Mouse (Mus musculus) ES-CJ7 (cell line): ENCODE data around the gene Ogfod2.
A peak's percentile ranks its signal among the peaks of the same experiment; 100 is the strongest.

Experiments
- DNase-seq: peaks from one replicate; pipeline ENCODE4 v3.0.0; 2011; ENCODE audit warnings: low read depth, low spot score

Gene Ogfod2

DNA sequence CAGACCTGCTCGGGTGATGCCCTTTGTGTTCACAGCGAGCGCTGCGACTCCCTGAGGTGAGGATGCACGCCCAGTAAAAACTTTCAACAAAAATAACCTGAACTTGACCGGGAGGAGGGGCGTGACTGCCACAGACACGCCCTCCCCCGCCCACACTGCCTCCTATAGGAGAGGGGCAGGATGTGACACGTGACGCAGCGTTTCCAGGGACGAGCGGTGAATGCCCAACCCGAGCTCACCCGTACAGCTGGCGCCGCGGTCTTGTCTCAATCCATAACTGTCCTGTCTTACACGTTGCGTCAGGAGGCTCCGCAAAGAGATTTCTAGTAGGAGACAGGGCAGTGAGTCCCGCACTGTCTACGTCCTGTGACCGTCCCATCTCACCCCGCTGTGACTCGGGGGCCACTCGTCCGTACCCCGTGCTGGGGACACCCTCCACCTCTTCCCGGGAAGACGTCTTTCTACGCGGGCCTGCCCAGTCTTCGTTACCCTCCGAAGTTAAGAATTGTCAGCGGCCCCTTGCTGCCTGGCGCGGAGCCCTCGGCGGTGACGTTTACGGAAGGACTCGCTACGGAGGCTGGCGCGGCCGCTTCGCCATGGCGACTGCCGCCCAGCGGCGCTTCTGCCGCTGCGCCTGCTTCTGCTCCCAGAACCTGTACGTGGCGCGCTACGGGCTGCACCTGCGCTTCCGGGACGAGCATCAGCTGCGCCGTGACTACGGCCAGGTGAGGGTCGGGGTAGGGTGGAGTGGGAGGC lies at the start of gene Ogfod2:
Gene Ogfod2 (plus strand): TSS at position 556 of the 756 bp plus-strand sequence.
- peak; percentile 92 for DNase-seq

DNA sequence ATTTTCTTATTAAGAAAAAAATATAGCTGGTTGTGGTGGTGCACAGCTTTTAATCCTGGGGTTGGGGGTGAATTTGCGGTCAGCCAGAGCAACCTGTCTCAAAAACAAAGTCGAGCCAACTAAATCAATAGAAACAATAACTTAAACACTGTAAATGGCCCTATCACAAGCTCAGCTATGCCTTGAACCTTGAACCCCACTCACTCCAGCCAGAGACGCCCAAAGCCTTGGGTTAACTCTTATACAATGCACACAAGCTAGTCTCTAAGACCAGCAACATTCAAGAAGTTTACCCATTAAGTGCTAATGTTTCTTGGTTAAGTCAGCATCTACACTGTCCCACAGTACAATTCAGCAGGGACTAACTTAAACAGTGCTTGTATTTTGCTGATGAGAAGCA lies 42.4 kb upstream of the Ogfod2 start:
- no peak for DNase-seq

DNA sequence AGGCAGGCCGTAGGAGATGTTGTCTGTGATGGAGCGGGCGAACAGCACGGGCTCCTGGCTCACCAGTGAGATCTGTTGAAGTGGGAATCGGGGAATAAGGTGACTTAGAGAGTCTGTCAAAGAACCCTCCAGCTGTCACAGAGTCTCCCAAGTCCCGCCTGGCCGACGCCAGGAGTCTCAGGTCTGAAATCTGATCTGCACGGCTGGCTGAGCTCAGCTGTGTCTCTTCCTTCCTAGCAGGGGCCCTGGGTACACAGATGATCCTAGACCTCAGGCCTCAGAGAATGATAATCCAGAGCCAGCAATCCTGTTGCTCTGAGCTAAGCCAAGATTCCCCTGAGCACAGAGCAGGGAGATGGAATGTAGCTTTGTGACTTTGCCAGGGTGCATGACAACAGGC lies 38.4 kb upstream of the Ogfod2 start:
- no peak for DNase-seq

DNA sequence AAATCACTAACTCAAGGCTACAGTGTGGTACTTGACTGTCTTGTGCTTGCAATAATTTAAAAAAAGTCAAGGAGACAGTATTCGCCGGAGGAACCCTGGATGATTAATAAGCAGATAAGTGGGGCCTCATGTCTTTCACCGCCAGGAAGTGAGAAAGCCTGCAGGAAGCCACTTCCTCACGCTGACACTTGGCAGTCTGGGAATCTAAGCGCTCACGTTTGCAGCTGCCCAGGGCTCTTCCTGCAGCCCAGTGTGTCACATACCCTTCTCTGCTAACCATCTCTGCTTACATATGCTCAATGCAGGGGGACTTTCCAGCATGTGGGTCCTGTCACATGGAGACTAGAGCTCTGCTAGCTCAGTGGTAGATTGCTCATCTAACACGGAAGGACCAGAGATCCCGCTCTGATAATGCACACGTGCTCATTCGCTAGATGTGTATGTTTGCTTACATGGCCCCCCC lies 37.2 kb upstream of the Ogfod2 start:
- DNase-seq: no peak

DNA sequence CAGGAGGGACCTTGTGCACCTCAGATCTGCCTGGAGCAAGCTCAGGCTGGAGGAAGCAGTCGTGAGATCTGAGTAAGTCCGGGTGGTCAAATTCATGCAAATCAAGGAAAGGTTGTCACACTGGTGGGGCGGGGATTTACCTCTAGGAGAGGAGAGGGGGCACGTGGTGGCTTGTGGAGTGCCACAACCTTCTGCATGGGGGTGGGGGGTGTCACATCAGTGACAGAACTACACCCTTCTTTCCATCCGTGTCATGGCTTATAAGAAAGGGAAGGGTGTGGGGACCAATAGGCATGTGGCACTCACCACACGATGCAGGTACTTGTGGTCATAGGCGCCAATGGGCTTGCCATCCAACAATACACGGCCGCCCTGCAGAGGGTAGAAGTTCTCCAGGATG lies 36.4 kb upstream of the Ogfod2 start:
- DNase-seq: no peak

DNA sequence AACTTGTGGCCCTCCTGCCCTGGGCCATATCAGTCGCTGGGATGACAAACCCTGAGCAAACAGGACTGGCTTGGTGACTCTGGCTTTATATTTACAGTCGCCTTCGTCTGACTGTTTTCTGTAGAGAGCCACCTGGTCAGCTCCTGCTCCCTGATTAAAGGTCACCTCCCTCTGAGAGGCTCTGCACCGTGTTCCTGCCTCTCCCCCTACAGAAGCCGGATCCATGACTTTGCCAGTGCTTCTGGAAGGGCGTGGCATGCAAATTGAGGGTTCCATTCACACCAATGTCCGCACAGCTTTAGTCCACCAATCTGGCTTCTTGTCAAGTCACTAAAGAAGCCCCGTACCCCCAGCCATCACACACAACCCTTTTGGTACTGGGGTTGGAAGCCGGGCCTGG lies 35.5 kb upstream of the Ogfod2 start:
- DNase-seq: peak; percentile 80

DNA sequence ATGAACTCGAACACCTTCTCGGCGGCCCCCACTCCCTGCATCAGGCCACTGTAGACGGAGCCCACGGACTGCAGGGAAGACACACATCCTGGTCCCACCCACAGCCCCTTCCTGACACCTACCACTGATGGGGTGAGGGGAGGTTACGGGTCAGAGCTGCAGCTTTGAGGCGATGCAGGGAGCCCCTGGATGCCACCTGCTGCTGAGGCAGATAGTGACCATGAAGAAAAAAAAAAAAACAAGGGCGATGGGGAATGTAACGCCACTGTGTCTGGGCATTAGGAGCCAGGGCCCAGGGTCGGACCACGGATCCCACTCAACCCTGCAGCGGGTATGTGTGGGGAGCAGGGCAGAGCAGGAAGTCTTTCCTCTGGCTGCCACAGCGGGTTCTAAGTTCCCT lies 34.9 kb upstream of the Ogfod2 start:
- no peak for DNase-seq

DNA sequence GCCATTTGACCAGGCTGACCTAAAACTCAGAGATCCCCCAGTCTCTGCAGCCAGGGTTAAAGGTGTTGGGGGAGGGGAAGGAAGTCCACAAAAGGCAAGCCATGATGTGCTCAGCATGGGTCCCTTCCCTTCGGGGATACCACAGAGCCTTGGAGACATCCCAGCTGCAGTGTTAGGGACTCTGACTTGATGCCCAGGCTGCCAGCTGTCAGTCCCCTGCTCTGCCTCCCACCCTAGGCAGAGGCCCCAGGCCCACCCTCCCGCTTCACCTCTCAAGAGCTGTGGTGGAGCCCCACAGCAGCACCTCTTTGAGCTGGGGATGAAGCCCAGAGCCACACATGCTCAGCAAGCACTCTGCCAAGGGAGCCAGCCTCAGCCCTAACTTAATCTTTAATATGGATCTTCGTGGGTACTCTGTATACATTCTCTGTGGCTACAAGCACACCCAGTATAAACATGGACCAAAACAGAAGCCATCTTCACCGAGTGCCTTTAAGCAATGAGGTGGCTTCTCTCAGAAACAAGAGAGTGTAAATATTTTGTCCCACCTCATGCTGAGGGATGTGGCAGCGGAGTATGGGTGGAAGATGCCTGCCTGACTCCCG lies 34.1 kb upstream of the Ogfod2 start:
- DNase-seq: no peak

DNA sequence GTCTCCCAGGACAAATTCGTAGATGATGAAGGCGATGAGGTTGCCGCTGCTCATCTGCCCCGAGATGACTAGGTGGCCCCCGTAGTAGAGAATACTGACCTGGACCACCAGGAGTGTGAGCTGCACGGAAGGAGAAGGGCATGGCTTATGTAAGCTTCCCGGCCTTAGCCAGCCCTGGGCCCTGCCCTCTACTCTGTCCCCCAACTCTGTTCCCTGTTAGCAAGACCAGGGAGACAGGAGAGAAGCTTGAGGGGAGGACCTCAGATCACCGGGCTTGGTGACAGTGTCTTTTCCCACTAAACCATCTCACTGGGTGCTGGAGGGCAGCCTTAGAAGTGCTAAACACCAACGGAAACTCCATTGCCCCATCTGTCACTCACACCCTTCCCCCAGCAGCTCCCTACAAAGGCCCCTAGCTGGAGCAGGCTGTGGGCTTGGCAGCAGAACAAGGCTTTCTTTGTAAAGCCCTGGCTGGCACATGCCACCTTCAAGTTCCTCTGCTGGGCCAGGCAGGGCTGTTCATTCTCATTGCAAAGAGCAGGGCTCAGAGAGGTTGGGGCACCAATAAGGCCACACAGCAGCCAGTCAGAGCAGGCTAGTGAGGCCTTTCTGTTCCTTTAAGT lies 33.2 kb upstream of the Ogfod2 start:
- DNase-seq: no peak

DNA sequence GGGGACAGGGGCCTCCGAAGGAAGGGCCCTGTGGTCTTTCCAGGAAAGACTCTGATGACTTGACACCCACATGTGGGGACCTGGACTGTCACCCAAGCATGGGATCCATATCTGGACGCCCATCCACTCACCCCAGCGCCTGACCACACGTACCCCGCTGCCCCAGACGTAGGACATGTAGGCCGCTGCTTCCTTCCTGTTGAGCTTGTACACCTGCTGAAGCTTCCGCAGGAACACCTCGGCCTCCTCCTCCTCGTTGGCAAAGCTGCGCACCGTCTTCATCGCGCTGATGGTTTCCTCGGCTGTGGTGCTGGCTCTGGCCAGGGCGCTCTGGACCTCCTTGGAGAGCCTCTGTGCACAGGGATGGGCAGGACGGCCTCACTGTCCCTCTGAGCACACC lies 32.2 kb upstream of the Ogfod2 start:
- no peak for DNase-seq

DNA sequence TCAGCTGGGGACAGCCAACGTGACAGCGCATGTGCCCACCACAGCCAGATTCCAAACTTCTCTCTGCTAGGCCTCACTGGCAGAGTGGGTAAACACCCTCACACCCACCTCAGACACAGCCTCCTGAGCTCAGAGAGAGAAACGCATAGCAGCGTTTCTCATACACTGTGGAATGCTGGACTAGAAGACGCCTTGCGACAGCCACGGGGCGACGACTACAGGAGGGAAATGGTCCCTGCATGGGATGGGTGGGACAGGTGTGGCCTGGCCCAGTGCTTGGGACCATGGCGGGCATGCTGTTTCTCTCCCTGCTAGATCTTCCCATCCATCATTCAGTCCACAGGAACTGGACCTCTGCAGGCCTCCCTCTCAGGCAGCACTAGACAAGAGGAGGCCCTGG lies 29.6 kb upstream of the Ogfod2 start:
- no peak for DNase-seq

DNA sequence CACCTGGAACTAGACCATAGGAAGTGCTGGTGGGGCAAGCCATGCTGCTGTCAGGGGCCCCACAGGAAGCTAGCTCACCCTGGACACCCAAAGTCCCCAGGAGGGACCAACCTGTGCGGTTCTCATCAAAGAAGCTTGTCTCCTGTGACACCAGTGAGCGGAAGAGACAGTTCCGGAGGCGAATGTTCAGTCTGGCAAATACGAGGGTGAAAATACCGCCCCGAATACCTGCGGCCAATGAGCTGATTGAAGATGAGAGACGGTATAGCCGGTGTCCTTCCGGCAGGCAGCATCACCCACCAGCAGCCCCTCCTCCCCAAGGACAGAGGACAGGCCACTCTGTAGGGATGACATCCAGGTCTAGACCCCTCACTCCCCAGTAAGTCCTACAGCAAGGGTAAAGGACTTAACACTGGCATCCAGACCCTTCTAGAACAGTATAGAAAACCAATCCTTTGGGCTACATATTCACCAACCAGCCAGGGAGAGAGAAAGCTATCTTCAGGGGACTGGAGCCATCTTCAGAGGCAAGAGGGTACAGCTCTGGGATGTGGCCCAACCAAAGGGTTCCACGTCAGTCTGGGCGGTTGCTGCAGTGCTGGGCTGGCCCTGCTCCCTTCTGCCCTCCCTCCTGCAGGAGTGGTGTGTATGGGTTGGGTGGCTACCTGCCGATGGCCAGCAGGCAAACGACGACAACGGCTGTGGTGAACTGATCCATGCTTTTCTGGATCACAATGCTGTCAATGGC lies 29.0 kb upstream of the Ogfod2 start:
- DNase-seq: no peak

DNA sequence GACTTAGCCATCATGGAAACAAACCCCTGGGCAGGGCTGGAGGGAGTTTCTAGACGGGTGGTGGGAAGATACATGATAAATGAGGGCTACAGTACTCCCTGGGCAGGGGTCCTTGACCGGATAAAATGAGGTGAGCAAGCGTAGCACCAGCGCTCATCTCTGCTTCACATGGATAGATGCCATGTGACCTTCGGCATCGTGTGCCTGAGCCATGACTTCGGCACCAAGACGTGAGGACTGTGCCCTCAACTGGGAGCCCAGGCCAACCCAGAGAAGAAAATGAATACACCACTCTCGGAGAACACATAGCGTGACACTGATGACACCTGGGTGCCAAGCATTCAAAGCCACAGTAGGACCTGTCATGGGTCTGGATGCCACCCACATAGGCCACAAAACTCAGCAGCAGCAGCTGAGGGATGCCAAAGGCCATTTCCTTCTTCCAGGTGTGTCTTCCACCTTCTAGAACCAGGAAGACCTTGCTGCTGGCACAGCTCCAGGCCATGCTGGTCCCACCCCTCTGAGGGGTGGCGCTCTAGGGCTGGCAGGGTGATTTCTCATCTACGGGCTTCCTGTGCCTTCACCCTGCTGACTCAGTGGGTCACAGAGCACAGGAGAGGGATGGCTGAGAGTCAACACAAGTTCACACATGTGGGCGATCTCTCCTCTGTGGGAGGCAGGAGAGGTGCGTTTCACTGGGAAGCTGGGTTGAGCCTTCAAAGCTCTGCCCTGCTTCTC lies 28.1 kb upstream of the Ogfod2 start:
- no peak for DNase-seq

DNA sequence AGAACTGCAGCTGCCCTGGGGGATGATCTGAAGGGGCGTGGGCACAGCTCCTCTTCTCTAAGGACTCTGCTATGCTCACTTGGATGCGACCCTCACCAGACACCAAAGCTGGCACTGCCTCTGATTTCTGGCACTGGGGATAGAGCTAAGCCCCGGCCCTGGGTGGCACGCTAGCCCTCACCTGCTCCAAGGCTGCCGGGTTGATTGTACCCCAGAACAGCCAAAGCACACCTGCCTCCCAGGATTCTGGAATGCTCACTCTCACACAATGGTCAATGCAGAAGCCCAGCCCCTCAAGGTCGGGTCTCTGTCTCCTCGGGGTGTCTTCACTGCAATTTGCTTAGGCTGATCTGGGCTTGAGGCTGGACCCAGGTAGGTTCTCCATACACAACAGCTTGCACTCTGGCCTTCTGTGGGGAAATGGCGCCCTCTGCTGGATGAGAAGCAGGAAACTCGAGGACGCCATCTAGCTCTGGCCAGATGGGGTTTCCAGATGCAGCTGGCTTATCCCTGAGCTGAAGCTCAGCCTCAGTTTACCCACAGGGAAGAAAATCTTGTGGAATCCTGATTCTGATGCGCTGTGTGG lies 27.4 kb upstream of the Ogfod2 start:
- peak; percentile 76 for DNase-seq

DNA sequence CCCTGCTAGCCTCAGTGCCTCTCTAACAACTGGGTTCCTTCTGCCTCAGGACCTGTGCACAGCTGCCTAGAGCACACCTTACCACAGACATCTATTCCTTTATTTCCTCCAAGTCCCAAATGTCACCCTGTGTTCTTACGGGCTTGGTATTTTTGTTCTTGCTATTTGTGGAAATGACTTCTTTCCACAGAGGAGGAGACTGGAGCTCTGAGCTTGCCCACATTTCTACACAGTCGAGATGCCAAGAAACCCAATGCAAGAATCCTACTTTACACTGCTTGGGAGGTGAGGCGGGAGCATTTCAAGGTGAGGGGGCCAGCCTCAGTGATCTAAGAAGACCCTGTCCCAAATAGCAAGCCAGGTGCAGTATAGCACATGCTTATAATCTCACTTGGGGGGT lies 26.6 kb upstream of the Ogfod2 start:
- no peak for DNase-seq

DNA sequence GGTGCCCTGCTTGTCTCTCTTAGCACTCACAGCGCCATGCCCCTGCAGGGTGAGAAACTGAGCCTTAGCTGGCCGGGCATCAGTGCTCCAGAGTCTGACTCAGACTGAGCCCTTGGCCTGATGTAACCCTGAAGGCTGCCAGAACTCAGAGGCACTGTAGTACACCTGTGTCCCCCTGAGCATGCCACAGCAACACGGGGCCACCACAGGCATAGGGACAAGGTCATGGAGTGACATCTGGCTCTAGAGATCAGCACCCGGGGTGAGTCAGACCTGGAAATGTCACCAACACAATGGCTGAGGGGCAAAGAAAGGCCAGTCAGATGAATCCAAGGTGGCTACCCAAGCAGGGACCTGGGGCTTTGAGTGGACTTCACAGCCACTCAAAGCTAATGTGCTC lies 25.2 kb upstream of the Ogfod2 start:
- no peak for DNase-seq

DNA sequence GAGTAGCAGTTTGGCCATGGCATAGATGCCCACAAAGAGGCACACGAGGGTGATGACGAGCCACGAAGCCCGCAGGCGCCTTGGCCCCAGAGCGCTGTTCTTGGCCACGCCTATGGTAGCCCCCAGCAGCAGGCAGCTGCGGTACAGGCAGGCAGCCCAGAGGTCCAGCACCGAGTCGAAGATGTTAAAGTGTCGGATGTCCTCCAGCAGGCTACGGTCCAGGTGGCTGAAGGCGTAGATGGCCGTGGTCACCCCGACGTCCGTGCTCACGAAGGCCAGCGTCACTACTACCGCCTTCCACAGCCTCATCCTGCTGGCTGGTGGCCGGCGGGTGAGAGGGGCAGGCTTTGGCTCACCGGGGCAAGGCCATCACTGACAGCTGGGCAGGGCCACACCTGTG lies 22.2 kb upstream of the Ogfod2 start:
- DNase-seq: no peak

DNA sequence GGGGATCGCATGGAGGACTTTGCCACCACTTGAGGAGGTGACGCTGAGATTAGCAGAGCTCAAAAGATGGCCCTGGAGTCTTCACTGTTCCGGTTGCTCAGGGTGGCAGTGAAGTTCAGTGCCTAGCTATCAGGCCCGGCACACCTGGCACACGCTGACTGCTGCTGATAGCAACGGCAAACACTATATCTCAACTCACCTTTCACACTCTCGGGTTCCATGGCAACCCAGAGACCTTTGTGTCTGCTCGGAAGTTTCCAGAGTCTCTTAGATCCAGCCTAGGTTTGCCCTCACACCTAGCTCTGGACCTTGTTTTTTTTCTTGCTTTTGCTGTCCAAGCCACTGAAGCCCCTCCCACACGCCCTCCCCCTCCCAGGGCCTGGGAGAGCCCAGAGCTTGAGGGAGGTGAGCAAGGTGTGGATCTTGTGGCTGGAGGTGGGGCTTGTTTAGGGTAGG lies 20.1 kb upstream of the Ogfod2 start:
- DNase-seq: peak; percentile 51

DNA sequence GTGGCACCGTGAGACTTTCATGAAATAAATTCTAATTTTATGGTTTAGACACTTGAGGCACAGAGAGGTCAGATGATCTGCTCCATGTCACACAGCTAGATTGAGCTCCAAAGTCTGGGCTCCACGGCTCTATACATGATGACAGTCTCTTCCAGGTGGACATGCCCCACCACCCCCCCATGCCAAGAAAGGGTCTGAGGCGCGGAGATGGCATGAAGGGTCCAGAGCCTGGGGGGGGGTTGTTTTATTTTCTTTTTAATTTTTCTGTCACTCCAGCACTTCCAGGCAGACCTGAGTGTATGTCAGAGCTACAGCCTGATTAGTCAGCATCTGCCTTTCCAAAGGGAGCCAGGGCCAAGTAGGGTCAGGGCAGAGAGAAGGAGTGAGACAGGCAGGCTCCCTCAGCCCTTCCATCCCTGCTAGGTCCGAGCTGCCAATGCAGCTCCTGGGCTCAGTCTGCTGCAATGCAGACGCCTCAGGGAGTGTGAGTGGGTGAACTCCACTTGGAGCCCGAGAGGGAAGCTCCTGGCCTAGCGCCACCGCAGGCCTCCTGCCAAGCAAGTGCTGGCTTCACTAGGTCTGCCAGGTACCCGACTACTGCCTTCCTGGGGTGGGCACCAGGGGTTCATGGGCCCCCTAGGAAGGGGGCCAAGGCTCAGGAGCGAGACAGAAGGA lies 18.8 kb upstream of the Ogfod2 start:
- no peak for DNase-seq

DNA sequence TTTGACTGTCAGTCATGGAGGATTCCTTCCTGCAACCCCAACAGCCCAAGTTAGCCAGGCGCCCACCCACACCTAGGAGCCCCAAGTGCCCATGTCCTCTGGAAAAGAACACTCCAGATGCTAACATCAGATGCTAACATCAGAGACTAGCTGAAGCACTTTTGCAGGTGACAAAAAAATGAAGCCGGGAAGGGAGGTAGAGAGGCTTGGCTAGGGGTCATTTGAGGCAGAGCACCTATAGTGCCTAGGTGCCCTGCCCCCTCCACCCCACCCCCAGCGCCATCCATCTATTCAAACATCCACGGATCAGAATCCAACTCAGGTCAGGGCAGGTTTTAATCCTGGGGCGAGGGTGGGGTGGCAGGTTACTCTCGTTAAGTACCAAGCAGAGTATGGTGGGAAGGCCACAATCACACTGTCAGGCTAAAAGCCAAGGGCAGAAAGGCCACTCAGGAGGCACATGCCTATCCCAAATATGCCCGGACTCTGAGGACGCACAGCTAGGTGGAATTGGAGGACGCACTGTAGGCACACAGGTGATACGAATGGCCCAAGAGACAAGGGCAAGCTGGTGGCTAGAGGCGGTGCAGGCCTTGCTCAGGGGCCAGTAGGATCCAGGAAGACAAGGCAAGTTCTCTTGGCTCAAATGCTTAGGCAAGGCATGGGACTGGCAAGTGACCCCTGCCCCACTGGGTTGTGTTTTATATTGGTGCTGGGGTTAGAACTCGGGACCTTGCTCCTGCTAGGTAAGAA lies 18.1 kb upstream of the Ogfod2 start:
- no peak for DNase-seq
